Mouse (Mus musculus) embryo, embryonic 11.5 days (tissue): ENCODE results near the gene Rbp2.

ENCODE experiments used
- DNase-seq: peaks from one replicate; pipeline ENCODE4 v3.0.0-alpha.2; 2012; ENCODE audit warnings: low read depth, low spot score

The Rbp2 gene

DNA sequence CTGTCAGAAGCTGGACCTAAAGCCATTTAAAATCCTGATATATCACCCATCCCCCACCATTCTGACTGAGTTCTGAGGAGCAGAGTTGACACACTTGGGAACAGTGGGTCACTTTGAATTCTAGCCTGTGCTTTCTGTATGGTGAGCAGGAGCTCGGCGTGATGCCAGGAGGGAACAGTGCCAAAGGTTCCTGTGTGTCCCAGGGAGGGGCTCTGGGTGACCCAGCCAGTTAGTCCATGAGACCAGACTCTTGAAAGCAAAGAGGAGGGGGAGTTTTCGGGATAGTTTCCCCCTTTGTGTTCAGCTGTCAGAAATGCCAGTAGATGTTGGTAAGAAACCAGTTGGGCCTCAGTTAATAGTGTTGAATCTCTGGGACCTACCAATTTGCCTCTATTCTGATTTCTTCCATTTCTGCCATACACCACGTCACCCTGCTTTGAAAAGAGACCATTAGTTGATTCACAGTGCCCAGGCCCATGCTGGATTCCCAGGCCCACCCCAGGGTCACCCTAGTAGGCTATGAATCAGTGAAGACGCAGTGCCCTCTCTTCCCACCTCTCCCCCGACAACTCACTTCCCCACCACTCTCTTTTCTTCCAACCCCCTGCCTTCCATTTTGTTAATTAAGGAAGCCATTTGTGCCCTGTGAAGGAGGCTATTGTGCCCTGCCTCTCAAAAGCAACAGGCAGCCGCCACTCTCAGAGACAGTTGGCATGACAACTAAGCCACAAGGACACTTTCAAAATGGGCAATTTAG lies 39.0 kb downstream of the Rbp2 start:
- no peak for DNase-seq

DNA sequence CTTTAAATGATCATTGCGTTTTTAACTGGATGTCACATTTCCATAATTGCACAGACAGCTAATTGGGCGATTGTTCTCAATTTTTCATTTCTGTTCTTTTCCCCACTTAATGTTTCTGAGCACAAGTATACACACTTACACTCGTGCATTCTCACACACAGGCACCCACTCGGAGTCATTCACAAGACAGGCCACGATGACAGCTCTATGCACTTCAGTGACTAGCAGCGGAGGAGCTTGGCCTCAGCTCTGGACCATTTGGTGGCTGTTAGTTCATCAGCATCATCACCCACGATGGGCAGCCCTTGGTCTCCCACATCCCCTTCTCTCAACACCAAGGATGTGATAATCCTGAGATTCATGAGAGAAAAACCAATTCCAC lies 39.6 kb downstream of the Rbp2 start:
- DNase-seq: no peak

DNA sequence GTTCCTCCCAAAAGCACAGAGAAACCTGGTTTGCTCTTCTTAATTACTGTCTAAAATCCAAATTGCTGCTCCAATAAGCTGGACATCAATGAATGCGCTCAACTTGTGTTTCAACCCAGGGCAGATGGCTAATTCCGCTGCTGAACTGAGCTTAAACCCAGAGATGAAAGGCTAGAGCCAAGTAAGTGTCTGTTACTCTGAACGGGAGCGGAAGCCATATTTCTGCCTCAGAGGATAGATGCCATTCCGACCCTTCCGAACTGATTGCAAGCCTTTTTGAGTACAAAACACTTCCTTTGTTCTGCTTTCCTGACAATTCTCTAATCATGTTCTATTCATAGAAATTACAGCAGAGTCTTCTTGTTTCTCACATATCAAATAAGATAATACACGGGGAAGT lies 41.3 kb downstream of the Rbp2 start:
- DNase-seq: no peak

DNA sequence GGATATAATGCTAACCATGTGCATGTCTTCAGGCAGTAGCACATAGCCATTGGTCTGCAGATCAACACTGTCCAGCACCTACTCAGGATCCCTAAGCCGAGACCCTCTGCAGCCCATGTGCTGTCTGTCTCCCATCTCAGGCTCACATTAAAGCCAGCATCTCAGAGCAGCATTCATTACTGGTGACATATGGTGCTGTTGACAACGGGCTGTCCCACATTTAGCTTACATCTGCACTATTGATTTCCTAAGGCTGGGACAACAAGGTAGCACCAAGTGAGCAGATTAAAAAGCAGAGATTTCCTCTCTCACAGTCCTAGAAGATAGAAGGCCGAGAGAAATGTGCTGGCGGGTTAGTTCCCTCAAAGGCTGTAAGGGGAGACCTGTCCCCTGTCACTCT lies 43.9 kb downstream of the Rbp2 start:
- DNase-seq: no peak

DNA sequence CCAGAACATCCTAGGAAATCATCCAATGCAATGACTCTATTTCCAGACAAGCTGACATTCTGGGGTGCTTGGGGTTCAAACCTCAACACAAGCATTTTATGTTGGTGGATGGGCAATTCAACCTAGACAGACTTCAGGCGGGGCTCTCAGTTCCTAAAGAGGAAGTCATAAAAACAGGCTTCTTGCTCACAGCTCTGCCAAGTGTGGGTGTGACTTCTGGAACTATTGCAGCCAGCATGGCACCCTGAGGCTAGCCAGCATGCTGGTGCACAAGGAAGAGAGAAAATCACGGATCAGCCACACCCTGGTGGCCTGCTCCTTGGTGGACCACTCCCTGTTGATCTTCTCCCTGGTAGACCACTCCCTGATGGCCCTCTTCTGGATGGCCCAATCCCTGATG lies 45.1 kb downstream of the Rbp2 start:
- no peak for DNase-seq

DNA sequence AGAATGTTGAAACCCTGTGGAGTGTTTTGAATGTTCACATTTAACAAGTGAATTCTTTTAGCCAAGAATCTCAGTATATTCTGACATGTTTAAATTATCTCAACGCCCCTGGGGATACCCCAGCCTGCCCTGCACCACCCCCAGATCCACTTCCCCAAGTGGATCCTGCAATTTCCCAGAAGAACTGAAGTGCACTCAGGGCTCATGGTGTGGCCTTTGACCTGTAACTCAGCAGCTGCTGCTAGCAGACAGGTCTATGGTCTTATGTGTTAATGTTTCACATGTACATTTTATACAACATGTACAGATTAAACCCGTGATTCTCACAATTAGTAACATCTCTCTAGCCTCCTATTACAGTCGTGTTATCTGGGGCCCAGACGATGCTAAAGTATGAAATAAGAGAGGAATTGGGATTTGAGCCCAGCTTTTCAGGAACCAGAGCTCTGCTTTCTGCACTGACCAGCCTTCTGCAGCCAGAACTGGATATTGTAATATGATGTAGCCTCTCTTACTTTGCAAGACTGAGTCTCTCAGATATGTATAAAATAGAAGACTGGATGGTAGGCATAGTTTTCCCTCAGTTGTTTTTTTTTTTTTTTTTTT lies 48.9 kb downstream of the Rbp2 start:
- DNase-seq: no peak

DNA sequence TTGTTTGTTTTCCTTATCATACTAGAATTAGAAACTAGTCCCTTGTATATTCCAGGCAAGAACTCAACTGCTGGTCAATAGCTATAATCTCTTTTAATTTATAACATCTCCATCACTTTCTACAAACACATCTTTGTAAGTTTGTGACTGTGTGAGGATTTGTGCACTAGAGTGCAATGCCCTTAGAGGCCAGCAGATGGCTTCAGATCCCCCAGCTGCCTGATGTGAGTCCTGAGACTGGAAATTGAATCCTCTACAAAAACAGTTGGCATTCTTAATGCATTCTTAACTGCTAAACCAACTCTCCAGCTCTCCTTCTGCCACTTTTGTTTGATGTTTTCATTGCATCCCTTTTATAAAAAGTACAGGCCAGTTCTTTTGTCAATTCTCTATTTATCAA lies 49.8 kb downstream of the Rbp2 start:
- no peak for DNase-seq

DNA sequence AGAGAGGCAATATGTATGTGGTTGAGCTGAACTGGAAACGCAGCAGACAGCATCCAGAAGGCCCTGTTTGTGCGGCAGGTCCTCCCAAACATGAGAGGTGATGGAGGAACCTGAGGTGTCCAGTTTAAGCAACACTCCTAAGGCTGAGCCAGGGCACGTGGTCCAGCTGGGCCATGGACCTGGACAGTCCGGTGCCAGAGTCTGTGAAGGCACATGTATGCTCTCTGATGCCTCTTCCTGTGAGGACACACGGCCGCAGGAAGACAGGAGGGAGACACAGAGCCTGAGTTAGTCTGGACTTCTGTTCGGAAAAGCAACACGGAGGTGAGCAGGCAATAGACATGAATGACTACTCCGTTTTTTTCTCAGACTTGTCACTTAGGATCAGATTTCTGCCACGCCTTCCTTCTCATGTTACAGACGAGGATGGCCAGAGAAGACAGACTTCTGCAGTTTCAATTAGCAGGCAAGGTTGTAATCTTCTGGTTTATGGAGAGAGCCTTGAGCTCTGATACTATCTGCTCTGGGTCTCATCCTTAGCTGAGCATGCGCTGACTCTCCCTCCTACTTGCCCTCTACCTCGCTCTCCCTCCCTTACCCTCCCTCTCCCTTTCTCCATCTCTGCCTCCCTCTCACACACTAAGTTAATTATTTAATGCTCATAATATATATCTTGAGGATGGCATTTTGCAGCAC lies 52.2 kb downstream of the Rbp2 start:
- DNase-seq: no peak

DNA sequence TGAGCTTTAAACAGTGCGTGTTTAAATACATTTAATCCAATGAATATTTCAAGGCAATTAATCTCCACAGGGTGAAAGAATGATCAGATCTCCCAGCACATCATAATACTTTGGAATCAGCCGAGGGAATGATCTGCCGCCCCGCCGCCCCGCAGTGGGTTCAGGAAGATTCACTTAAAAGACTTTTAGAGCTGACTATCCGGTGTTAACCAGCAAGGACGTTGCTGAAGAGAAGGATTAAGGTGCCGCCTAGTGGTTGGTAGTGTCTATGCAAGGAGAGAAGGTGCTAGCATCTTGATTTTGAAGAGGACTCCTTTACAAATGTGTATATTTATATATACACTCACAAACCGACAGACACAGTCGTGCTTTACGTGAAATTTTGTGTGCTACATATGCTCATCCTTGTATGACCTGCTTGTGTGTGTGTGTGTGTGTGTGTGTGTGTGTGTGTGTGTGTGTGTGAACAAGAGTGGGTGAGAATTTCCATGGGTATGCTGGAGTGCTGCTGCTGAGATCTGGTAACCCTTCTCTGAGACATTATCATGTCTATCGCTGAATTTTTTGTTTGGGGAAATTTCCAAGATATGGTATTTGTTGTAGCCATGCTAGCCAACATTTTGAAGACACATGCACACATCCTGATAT lies 52.9 kb downstream of the Rbp2 start:
- DNase-seq: peak; percentile 71

DNA sequence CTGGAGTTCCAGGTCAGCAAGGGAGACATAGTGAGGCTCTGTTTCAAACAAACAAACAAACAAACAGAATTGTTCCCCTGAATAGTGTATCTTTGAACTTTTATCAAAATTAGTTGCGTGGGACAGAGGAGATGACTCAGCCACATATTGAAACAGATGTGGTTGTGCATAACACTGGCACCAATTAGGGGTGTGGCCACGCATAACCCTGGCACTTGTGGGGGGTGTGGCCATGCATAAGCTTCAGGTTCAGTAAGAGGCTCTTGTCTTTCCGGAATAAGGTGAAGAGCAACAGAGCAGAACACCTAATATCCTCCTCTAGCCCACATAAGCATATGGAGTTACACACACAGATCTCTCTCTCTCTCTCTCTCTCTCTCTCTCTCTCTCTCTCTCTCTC lies 58.1 kb downstream of the Rbp2 start:
- no peak for DNase-seq
